Mouse (Mus musculus): ENCODE results near the gene Pole3.
"Not testable (repeated sequence)": the region's sequence is repeated elsewhere in the genome, so short reads cannot be mapped to it uniquely, and the experiment has no call there.

Pole3 gene

GRCm38 (mm10) chr4:62487172-62487571 lies 37.7 kb downstream of the Pole3 start:
- no peak for DNase-seq (ENCODE audit: low spot score)

DNA sequence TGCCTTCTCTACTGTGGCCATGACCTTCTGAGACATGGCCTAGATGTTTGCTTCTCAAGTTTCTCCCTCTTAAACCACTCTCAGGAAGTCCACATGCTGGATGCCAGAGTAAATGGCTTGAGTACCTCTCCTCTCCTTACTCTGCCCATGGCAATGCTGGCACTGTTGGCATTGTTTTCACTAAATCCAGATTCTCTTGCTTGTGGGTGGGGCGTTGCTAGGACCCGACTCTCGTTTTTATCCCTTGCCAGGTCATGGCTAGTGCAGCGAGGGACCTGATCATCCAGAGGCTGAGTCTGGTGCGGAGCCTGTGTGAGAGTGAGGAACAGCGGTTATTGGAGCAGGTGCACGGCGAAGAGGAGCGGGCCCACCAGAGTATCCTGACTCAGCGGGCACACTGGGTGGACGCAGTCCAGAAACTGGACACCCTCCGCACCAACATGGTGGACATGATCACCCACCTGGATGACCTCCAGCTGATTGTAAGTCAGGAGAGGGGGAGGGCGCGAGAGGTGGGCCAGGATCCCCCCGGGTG lies 38.6 kb downstream of the Pole3 start:
- DNase-seq (ENCODE audit: low spot score): no peak

- no peak for DNase-seq (ENCODE audit: low spot score)
Measured at GRCm38 (mm10) chr4:62485450-62486161, 39.3 kb downstream of the Pole3 start.

DNA sequence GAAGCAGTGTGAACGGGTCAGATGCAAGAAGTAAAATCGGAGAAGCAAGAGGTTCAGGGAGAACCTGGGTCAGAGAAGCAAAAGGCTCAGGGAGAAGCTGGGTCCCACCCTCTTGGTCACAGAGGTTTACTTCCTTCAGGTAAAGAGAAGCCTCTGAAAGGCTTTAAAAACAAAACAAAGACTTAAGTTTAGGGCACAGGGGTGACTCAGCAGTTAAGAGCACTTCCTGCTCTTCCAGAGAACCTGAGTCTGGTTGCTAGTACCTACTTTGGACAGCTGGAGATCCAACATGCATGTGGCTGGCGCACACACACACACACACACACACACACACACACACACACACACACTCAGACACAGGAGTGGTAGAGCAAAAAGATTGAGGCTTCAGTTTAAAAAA lies 39.9 kb downstream of the Pole3 start:
- no peak for DNase-seq (ENCODE audit: low spot score)

GRCm38 (mm10) chr4:62480709-62481605 lies 43.9 kb downstream of the Pole3 start:
- DNase-seq (ENCODE audit: low spot score): no peak

GRCm38 (mm10) chr4:62479937-62480708 lies 44.7 kb downstream of the Pole3 start, which contains the start of gene Bspry:
Gene Bspry, plus strand, starts transcription at chr4:62480053.
- DNase-seq (ENCODE audit: low spot score): no peak

DNA sequence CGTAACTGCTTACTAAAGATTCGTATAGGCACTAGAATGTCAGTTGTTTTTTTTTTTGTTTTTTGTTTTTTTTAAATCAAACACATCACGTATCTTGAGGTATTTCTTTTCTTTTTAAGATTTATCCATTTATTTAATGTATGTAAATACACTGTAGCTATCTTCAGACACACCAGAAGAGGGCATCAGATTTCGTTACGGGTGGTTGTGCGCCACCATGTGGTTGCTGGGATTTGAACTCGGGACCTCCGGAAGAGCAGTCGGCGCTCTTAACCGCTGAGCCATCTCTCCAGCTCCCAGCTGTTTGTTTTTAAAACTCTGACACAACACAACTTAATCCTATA lies 45.3 kb downstream of the Pole3 start:
- DNase-seq (ENCODE audit: low spot score): not testable (repeated sequence)

- DNase-seq (ENCODE audit: low spot score): no peak
Measured at GRCm38 (mm10) chr4:62477542-62478244, 47.2 kb downstream of the Pole3 start.

GRCm38 (mm10) chr4:62475793-62476192 lies 49.1 kb downstream of the Pole3 start:
- no peak for DNase-seq (ENCODE audit: low spot score)

- no peak for DNase-seq (ENCODE audit: low spot score)
Measured at GRCm38 (mm10) chr4:62475131-62475530, 49.7 kb downstream of the Pole3 start.

Measured in ovary, postnatal 14 days (tissue).